Mouse (Mus musculus) myocyte (in vitro differentiated cells): Measurements from ENCODE around the gene Gm7980.
"Not testable (repeated sequence)": the region's sequence is repeated elsewhere in the genome, so short reads cannot be mapped to it uniquely, and the experiment has no call there.

ENCODE experiments used
- POLR2A ChIP-seq: IDR thresholded peaks from one replicate; pipeline ENCODE4 v1.6.1; 2011; ENCODE audit warnings: low read depth, mild to moderate bottlenecking, control low read depth, moderate library complexity; ENCODE audit not compliant: insufficient read length
- USF1 ChIP-seq: IDR thresholded peaks from one replicate; pipeline ENCODE4 v1.6.1; 2011; ENCODE audit warnings: low read depth, mild to moderate bottlenecking, control low read depth, moderate library complexity

DNA sequence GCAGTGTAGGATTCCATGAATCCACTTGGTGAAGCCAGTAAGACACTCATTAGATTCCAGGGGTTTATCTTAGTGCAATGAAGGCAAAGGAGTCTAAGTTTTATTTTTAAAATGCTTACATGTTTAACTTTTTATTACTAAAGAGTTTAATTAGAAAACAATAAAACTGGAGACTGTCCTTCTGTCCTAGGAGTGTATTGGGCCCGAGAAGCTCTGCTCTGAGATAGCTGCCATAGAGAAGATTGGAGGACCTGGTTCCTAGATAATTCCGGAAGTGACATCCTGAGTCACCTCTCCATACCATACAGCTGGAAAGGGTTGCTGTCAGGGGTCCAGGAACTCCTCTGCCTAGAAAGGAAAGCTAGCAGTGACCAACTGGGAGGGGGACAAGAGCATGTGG lies 36.6 kb upstream of the Gm7980 start, which contains the start of gene 1700024B05Rik:
- not testable (repeated sequence) for TF ChIP-seq POLR2A, USF1
